Mouse (Mus musculus) neural tube, embryonic 10.5 days (tissue): ENCODE measurements around the gene Timm17a.
A peak's percentile ranks its signal among the peaks of the same experiment; 100 is the strongest.

Source experiments
- DNase-seq: peaks from one replicate; pipeline ENCODE4 v3.0.0-alpha.2; 2017; ENCODE audit warnings: low spot score; ENCODE audit errors: extremely low spot score

Gene Timm17a

GRCm38 (mm10) chr1:135313284-135314031 lies at the start of gene Timm17a:
Timm17a (minus strand) TSS chr1:135313778.
- peak; percentile 93 for DNase-seq

- no peak for DNase-seq
Observed at GRCm38 (mm10) chr1:135362115-135362514, 48.5 kb upstream of the Timm17a start.

- no peak for DNase-seq
Observed at GRCm38 (mm10) chr1:135361491-135361890, 47.9 kb upstream of the Timm17a start.

- no peak for DNase-seq
Observed at GRCm38 (mm10) chr1:135359071-135359470, 45.5 kb upstream of the Timm17a start.

- DNase-seq: no peak
Observed at GRCm38 (mm10) chr1:135351953-135352352, 38.4 kb upstream of the Timm17a start.

- no peak for DNase-seq
Observed at GRCm38 (mm10) chr1:135347498-135348169, 34.1 kb upstream of the Timm17a start.

- no peak for DNase-seq
Observed at GRCm38 (mm10) chr1:135346891-135347290, 33.3 kb upstream of the Timm17a start.

GRCm38 (mm10) chr1:135344026-135344425 lies 30.4 kb upstream of the Timm17a start:
- no peak for DNase-seq

GRCm38 (mm10) chr1:135341947-135342346 lies 28.4 kb upstream of the Timm17a start:
- DNase-seq: no peak

- no peak for DNase-seq
Observed at GRCm38 (mm10) chr1:135330578-135330977, 17.0 kb upstream of the Timm17a start.

GRCm38 (mm10) chr1:135328368-135328767 lies 14.8 kb upstream of the Timm17a start:
- no peak for DNase-seq

- DNase-seq: no peak
Observed at GRCm38 (mm10) chr1:135325934-135326333, 12.4 kb upstream of the Timm17a start.

- DNase-seq: peak; percentile 66
Observed at GRCm38 (mm10) chr1:135324571-135324970, 11.0 kb upstream of the Timm17a start, which contains the start of gene Lmod1. Lmod1 (plus strand) TSS chr1:135324807.

- DNase-seq: no peak
Observed at GRCm38 (mm10) chr1:135323367-135323901, 9.9 kb upstream of the Timm17a start.

GRCm38 (mm10) chr1:135312201-135312600 lies 1.4 kb downstream of the Timm17a start:
- no peak for DNase-seq

GRCm38 (mm10) chr1:135311356-135311755 lies 2.2 kb downstream of the Timm17a start:
- no peak for DNase-seq

- DNase-seq: no peak
Observed at GRCm38 (mm10) chr1:135290908-135291307, 22.7 kb downstream of the Timm17a start.

GRCm38 (mm10) chr1:135286311-135286710 lies 27.3 kb downstream of the Timm17a start:
- DNase-seq: no peak

- peak; percentile 85 for DNase-seq
Observed at GRCm38 (mm10) chr1:135283826-135284291, 29.7 kb downstream of the Timm17a start, which contains the start of gene Rnpep. Rnpep (minus strand) TSS chr1:135284084.

- DNase-seq: peak; percentile 72
Observed at GRCm38 (mm10) chr1:135283287-135283825, 30.2 kb downstream of the Timm17a start.

GRCm38 (mm10) chr1:135282536-135283286 lies 30.9 kb downstream of the Timm17a start:
- no peak for DNase-seq
